Mouse (Mus musculus) lung, embryonic 15.5 days (tissue): ENCODE data around the gene Oas1c. TPM values are rescaled to one million over a fixed set of nuclear protein-coding genes. Genes with fewer than 3 reads are reported as not detected.

ENCODE experiments used
- microRNA-seq: library from miRNA; unstranded; fragments of <30 nt; microRNA quantifications from one replicate; pipeline ENCODE4, GENCODE M21; 2016
- polyA plus RNA-seq: library from polyadenylated mRNA; unstranded; fragments of >200 nt; fragmentation: Nextera tagmentation; extraction: Ambion mirVana; gene quantifications from 2 replicates; pipeline ENCODE4 v1.2.1, GENCODE M21; 2015

The Oas1c gene
- polyA plus RNA-seq, 1 experiment from 2014 or later = 0.49 TPM

Small RNA genes lying within 50 kb of the gene (microRNA-seq; reads per million reads assigned to microRNA genes)
- gene Gm22907 = not detected

Other genes starting within 250 kb of the Oas1c start
- 18.6 and 20.3 TPM in 2 replicates for gene Tpcn1, start 223.8 kb downstream of the Oas1c start, polyA plus RNA-seq
- 0.34 and 0.64 TPM in 2 replicates for gene Iqcd, start 223.5 kb downstream of the Oas1c start, polyA plus RNA-seq
- 11.1 and 11.6 TPM in 2 replicates for gene Rita1, start 199.9 kb downstream of the Oas1c start, polyA plus RNA-seq
- 37.8 and 41.1 TPM in 2 replicates for gene Ddx54, start 199.8 kb downstream of the Oas1c start, polyA plus RNA-seq
- gene Cfap73, start 178.3 kb downstream of the Oas1c start, polyA plus RNA-seq = 0.44 and 0.59 TPM in 2 replicates
- gene Rasal1, start 163.7 kb downstream of the Oas1c start, polyA plus RNA-seq = 0.05 and 0.27 TPM in 2 replicates
- gene Dtx1, start 100.6 kb downstream of the Oas1c start, polyA plus RNA-seq = 2.5 and 3.8 TPM in 2 replicates
- gene Oas2, start 62.7 kb downstream of the Oas1c start, polyA plus RNA-seq = 0.30 and 0.34 TPM in 2 replicates
- 0.09 and 0.12 TPM in 2 replicates for gene Oas3, start 34.9 kb downstream of the Oas1c start, polyA plus RNA-seq
- not detected in 2 replicates for gene Oas1e, start 17.0 kb downstream of the Oas1c start, polyA plus RNA-seq
- not detected in 2 replicates for gene Oas1f, start 34.9 kb upstream of the Oas1c start, polyA plus RNA-seq
- not detected in 2 replicates for gene Oas1h, start 48.9 kb upstream of the Oas1c start, polyA plus RNA-seq
- 0.66 and 1.0 TPM in 2 replicates for gene Oas1g, start 75.1 kb upstream of the Oas1c start, polyA plus RNA-seq
- 1.6 and 1.9 TPM in 2 replicates for gene Oas1a, start 95.0 kb upstream of the Oas1c start, polyA plus RNA-seq
- gene Oas1d, start 102.0 kb upstream of the Oas1c start, polyA plus RNA-seq = not detected in 2 replicates
- gene Rph3a, start 197.6 kb upstream of the Oas1c start, polyA plus RNA-seq = 0.07 TPM in 1 of 2 replicates, not detected in the other